Mouse (Mus musculus): ENCODE measurements around the gene Emcn. TPM values are rescaled to one million over a fixed set of nuclear protein-coding genes. Genes with fewer than 3 reads are reported as not detected.

Gene Emcn
- polyA plus RNA-seq, 1 experiment: 49.6 TPM

DNA sequence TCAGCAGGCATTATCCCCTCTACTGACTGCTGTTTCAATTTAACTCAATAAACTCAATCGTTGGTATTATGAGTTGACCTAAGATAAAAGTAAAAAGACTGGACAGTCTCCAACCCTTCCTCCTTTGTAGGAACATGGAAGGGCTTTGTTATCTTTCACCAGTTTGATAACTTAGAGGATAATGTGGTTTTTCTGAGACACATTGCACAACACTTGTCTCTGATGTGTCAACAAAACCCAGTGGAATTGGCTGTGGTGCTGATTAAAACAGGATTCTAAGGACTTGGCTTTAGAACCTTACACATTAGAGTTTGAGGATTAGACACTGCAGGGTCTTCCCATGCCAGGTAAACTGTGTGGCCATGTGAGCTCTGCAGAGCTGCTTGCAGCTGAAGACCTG, 20.9 kb upstream of the Emcn start:
- no peak overlapping the region for H3K4me3 ChIP-seq (replicated peaks; ENCODE audit: extremely low read depth, low read depth, low read length)
- TF ChIP-seq POLR2A (IDR thresholded peaks at IDR 0.05; ENCODE audit: borderline replicate concordance, extremely low read depth, low read depth, low read length) (no peak), CTCF (IDR thresholded peaks at IDR 0.05; ENCODE audit: insufficient read depth, low read length) (no peak)
- no peaks in the 10 kb centered on the region for H3K4me1 ChIP-seq (ENCODE audit: control insufficient read depth, insufficient read depth, low read length)
- no peak for DNase-seq
- 23% methylated on average over 1 of the region's 1 CpGs for WGBS

DNA sequence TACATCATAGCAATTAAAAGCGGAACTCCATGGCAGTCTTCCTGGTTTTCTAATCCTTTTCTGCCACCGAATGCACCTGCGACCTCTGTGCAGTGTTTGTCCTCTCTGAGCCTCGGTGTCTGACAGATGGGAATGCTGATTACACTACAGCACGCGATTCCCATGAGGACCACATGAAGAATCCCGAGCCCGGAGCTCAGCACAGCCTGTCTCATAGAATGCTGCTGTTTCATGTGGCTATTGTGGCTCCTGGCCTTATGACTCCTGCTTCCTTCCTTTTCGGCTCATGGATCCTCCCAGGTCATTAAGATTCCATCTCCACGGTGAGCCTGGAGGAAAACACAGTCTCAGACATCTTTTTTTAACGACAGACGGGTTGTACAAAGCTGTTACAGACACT, 18.6 kb upstream of the Emcn start:
- no peak for TF ChIP-seq POLR2A (IDR thresholded peaks at IDR 0.05; ENCODE audit: borderline replicate concordance, extremely low read depth, low read depth, low read length)
- no peak for TF ChIP-seq CTCF (IDR thresholded peaks at IDR 0.05; ENCODE audit: insufficient read depth, low read length)
- Histone ChIP-seq H3K4me1 (ENCODE audit: control insufficient read depth, insufficient read depth, low read length) (no peaks in the 10 kb centered on the region), H3K4me3 (replicated peaks; ENCODE audit: extremely low read depth, low read depth, low read length) (no peak overlapping the region)
- 35% methylated on average over 12 of the region's 12 CpGs for WGBS
- DNase-seq: no peak

DNA sequence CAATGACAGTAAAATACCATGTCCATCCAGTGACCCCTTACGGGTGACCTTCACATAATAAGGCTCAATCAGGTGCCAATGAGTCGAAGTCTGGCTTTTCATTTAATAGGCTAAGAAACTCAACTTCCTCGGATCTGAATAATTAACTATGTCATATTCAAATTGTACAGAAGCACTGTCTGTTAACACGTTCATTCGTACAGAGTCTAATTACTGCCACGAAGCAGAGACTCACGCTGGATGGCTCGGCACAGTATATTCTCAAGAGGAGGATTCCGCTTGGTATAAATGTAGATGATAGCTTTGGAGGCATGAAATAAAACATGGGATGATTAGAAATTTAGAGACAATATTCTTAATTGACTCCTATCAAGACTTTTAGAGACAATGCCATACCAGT, 11.0 kb upstream of the Emcn start:
- Histone ChIP-seq H3K4me3 (replicated peaks; ENCODE audit: extremely low read depth, low read depth, low read length) (no peak overlapping the region), H3K4me1 (ENCODE audit: control insufficient read depth, insufficient read depth, low read length) (no peaks in the 10 kb centered on the region)
- 91% methylated on average over 9 of the region's 9 CpGs for WGBS
- TF ChIP-seq CTCF (IDR thresholded peaks at IDR 0.05; ENCODE audit: insufficient read depth, low read length) (no peak), POLR2A (IDR thresholded peaks at IDR 0.05; ENCODE audit: borderline replicate concordance, extremely low read depth, low read depth, low read length) (no peak)
- no peak for DNase-seq

DNA sequence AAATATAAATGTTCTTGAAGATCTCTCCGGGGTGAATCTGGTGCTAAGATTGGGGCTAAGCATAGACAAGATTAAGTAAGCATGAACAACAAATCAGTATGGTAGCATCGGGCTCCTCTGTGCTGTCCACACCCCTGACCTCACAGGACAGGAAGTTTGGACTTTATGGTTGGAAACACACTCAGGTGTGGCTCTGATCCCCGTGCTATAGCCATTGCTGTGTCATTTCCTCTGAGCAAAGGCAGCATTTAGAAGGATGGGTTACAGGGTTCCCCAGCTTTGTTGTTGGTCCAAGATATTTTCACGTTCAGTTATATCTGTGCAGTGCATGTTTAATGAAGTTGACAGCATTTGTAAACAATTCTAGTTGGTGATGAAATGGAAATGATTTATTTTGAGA, 9.9 kb upstream of the Emcn start:
- TF ChIP-seq POLR2A (IDR thresholded peaks at IDR 0.05; ENCODE audit: borderline replicate concordance, extremely low read depth, low read depth, low read length) (no peak), CTCF (IDR thresholded peaks at IDR 0.05; ENCODE audit: insufficient read depth, low read length) (no peak)
- Histone ChIP-seq H3K4me3 (replicated peaks; ENCODE audit: extremely low read depth, low read depth, low read length) (no peak overlapping the region), H3K4me1 (ENCODE audit: control insufficient read depth, insufficient read depth, low read length) (no peaks in the 10 kb centered on the region)
- 34% methylated on average over 4 of the region's 4 CpGs for WGBS
- no peak for DNase-seq

DNA sequence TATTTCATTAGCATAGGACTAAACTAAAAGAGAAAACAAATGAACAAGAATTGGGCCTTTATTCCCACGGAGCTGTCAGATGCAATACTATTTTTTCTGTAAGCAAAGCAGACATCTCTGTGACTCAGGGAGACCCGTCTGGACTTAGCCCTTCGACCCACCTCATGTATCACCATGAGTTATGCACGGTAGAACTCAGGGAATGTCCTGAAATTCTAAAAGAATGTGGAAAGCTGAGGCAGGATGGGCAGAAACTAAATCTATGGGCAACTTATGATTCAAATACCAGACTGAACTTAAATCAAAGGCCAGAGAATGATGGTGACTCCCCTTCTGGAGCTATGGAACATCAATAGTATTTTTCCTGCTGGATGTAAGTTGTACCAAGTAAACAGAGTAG, 8.3 kb upstream of the Emcn start:
- TF ChIP-seq POLR2A (IDR thresholded peaks at IDR 0.05; ENCODE audit: borderline replicate concordance, extremely low read depth, low read depth, low read length) (no peak), CTCF (IDR thresholded peaks at IDR 0.05; ENCODE audit: insufficient read depth, low read length) (no peak)
- no peak for DNase-seq
- WGBS: 85% methylated on average over 4 of the region's 4 CpGs
- H3K4me1 ChIP-seq (ENCODE audit: control insufficient read depth, insufficient read depth, low read length): no peaks in the 10 kb centered on the region
- H3K4me3 ChIP-seq (replicated peaks; ENCODE audit: extremely low read depth, low read depth, low read length): no peak overlapping the region

DNA sequence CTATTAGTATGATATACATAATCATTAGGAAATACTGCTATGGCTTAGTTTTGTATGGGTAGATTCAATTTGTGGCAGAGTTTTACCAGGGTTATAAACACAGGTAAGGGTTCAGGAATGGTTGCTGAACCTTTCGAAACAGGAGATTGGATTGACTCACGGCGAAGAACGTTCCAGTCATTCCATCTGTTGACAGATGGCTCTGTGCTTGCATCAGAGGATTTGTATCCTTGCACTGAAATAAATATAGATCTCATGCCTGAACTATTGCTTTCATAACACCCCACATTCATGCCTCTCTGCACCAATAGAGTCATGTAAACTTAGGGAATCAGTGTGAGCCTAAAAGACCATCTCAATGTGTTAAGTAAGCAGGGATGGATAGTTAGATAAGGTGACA, 4.9 kb upstream of the Emcn start:
- TF ChIP-seq POLR2A (IDR thresholded peaks at IDR 0.05; ENCODE audit: borderline replicate concordance, extremely low read depth, low read depth, low read length): no peak
- 90% methylated on average over 4 of the region's 4 CpGs for WGBS
- no peaks in the 10 kb centered on the region for H3K4me1 ChIP-seq (ENCODE audit: control insufficient read depth, insufficient read depth, low read length)
- H3K4me3 ChIP-seq (replicated peaks; ENCODE audit: extremely low read depth, low read depth, low read length): no peak overlapping the region
- DNase-seq: no peak

DNA sequence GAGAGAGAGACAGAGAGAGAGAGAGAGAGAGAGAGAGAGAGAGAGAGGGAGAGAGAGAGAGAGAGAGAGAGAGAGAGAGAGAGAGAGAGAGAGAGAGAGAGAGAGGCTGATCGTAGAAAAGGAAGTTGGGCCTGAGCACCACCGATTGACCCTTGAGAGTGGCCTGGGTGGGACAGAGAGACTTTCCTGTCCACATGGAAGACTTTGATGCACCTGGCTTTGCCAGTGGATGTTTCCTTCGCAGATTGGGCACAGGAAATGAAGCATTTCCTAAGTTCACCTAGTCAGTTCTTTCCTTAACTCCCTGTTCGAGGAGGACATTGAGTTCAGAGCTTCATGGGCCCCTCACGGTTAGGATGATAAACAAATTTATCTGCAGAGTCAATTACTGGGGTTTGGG, 2.6 kb downstream of the Emcn start:
- TF ChIP-seq CTCF (IDR thresholded peaks at IDR 0.05; ENCODE audit: insufficient read depth, low read length) (no peak), POLR2A (IDR thresholded peaks at IDR 0.05; ENCODE audit: borderline replicate concordance, extremely low read depth, low read depth, low read length) (no peak)
- H3K4me3 ChIP-seq (replicated peaks; ENCODE audit: extremely low read depth, low read depth, low read length): no peak overlapping the region
- H3K4me1 ChIP-seq (ENCODE audit: control insufficient read depth, insufficient read depth, low read length): no peaks in the 10 kb centered on the region
- DNase-seq: no peak
- 52% methylated on average over 5 of the region's 5 CpGs for whole genome bisulfite sequencing

DNA sequence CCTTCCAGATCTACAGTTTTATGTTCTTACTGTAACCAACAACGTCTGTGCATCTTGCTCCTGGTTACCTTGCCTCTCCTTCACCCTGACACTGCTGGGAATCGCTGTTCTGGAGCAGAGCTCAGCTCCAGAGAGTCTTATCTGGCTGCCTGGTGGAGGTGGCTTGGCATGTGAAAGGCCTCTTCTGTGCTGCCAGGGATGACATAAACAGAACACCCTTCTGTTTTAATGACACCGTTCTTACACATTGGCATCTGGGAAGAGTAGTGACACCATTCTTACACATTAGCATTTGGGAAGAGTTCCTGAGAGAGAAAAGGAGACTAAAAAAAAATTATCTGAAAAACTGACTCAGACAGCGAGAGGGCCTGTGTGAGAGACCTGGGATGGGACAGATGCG, 11.0 kb downstream of the Emcn start:
- Histone ChIP-seq H3K4me3 (replicated peaks; ENCODE audit: extremely low read depth, low read depth, low read length) (no peak overlapping the region), H3K4me1 (ENCODE audit: control insufficient read depth, insufficient read depth, low read length) (no peaks in the 10 kb centered on the region)
- TF ChIP-seq POLR2A (IDR thresholded peaks at IDR 0.05; ENCODE audit: borderline replicate concordance, extremely low read depth, low read depth, low read length) (no peak), CTCF (IDR thresholded peaks at IDR 0.05; ENCODE audit: insufficient read depth, low read length) (no peak)
- no peak for DNase-seq
- 64% methylated on average over 5 of the region's 5 CpGs for WGBS

DNA sequence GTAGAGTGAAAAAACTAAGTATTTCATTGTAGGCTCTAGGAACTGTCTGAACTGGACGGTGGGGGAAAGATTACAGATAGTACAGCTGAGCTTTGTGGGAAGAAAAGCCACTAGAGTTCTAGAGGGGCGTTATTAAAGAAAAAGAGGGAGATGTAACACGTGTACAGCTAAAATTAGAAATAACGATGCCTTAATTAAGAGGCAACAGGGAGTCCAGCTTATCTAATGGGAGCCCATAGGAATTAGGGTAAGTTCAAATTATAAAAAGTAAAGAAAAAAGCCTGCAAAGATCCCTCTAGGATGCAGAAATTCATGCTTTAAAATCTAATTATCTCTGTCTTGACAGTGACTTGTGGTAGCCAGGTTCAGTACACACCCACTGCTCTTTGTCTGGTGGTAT, 15.8 kb downstream of the Emcn start:
- H3K4me3 ChIP-seq (replicated peaks; ENCODE audit: extremely low read depth, low read depth, low read length): no peak overlapping the region
- WGBS: 86% methylated on average over 4 of the region's 4 CpGs
- no peaks in the 10 kb centered on the region for H3K4me1 ChIP-seq (ENCODE audit: control insufficient read depth, insufficient read depth, low read length)
- TF ChIP-seq CTCF (IDR thresholded peaks at IDR 0.05; ENCODE audit: insufficient read depth, low read length) (no peak), POLR2A (IDR thresholded peaks at IDR 0.05; ENCODE audit: borderline replicate concordance, extremely low read depth, low read depth, low read length) (no peak)
- no peak for DNase-seq

DNA sequence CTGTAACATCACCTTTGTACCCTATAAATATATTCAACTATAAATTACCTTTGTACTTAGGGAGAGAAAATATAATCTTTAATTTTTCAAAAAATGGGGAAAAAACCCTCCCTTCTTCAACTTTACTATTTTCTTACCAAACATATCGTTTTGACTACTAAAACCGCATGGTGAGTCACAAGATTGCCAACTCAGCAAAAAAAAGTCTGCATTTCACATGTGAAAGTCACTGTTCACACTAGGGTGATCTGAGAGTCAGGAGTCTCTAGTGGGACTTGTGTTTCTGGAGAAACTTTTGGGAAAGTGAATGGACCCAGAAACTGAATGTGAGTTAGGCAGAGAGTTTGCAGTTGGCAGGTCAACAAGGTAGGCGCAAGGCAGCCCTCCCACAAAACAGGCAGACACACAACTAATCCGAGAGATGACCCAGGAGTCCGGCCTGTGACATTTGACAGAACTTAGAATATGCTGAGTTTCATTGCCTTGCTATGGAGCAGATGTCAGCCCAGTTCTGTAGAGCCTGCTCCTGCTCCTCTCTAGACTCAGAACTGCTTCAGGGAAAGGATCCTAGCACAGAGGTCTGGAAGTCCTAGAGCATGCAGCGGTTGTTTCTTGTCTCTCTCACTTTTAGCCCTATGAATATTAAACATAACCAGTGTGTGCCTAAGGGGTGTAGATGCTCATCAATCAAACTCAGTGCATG, 26.4 kb downstream of the Emcn start:
- no peak for TF ChIP-seq POLR2A (IDR thresholded peaks at IDR 0.05; ENCODE audit: borderline replicate concordance, extremely low read depth, low read depth, low read length)
- TF ChIP-seq CTCF (IDR thresholded peaks at IDR 0.05; ENCODE audit: insufficient read depth, low read length): no peak
- WGBS: 79% methylated on average over 6 of the region's 6 CpGs
- peaks cover 3% of the 10 kb centered on the region; the same call in 1 of the 2 replicates for H3K4me1 ChIP-seq (ENCODE audit: control insufficient read depth, insufficient read depth, low read length)
- DNase-seq: no peak
- no peak overlapping the region for H3K4me3 ChIP-seq (replicated peaks; ENCODE audit: extremely low read depth, low read depth, low read length)

Data from lung, adult 2 months (tissue).